Mouse (Mus musculus) MEL (cell line): ENCODE data around the gene Anapc5. TPM values are rescaled to one million over a fixed set of nuclear protein-coding genes. Genes with fewer than 3 reads are reported as not detected.
A peak's percentile ranks its signal among the peaks of the same experiment; 100 is the strongest.

ENCODE experiments used
- DNase-seq: peaks from one replicate; pipeline ENCODE4 v3.0.0; 2011; ENCODE audit warnings: low read depth, low spot score
- H3K27ac ChIP-seq: 2 replicates; pipeline ENCODE4 v1.5.1; 2012; ENCODE audit warnings: low read depth, mild to moderate bottlenecking, control low read depth, low read length, moderate library complexity; ENCODE audit not compliant: control insufficient read depth
- H3K27me3 ChIP-seq, 2 experiments: fragments of 150-350 bp in 1 of 2; sonication (generic) in 1 of 2; 2 replicates each; pipeline ENCODE4 v1.6.1; 2012; ENCODE audit warnings: low read length in 2 of 2, mild to moderate bottlenecking in 2 of 2, improper control_type of control experiment in 1 of 2, moderate library complexity in 1 of 2; ENCODE audit not compliant: insufficient read depth in 2 of 2, control insufficient read depth in 1 of 2
- H3K36me3 ChIP-seq, 2 experiments: 2 replicates each; pipeline ENCODE4 v1.6.1; 2012 to 2014; ENCODE audit warnings: low read length in 2 of 2, improper control_type of control experiment in 1 of 2, inconsistent platforms in 1 of 2, mild to moderate bottlenecking in 1 of 2; ENCODE audit not compliant: insufficient read depth in 2 of 2, control insufficient read depth in 1 of 2
- H3K4me1 ChIP-seq, 2 experiments: fragments of 150-350 bp in 1 of 2; sonication (generic) in 1 of 2; 2 replicates each; pipeline ENCODE4 v1.6.1; 2012; ENCODE audit warnings: low read length in 2 of 2, improper control_type of control experiment in 1 of 2, mild to moderate bottlenecking in 1 of 2; ENCODE audit not compliant: insufficient read depth in 2 of 2, control insufficient read depth in 1 of 2
- H3K4me3 ChIP-seq, 2 experiments: fragments of 150-350 bp in 1 of 2; sonication (generic) in 1 of 2; 2 replicates each; pipeline ENCODE4 v1.5.1; 2012; ENCODE audit warnings: low read depth in 2 of 2, low read length in 2 of 2, mild to moderate bottlenecking in 2 of 2, moderate library complexity in 2 of 2, control low read depth in 1 of 2, improper control_type of control experiment in 1 of 2; ENCODE audit not compliant: control insufficient read depth in 1 of 2, insufficient read depth in 1 of 2
- H3K79me2 ChIP-seq: 2 replicates; pipeline ENCODE4 v1.6.1; 2012; ENCODE audit warnings: mild to moderate bottlenecking, low read length, moderate library complexity; ENCODE audit not compliant: control insufficient read depth, poor library complexity, insufficient read depth
- H3K9ac ChIP-seq: 2 replicates; pipeline ENCODE4 v1.6.1; 2012; ENCODE audit warnings: low read depth, mild to moderate bottlenecking, control low read depth, low read length, moderate library complexity; ENCODE audit not compliant: control insufficient read depth, poor library complexity, severe bottlenecking
- H3K9me3 ChIP-seq: fragments of 150-350 bp; sonication (generic); replicated peaks from 2 replicates; pipeline ENCODE4 v1.6.1; 2012; ENCODE audit warnings: mild to moderate bottlenecking, low read length, improper control_type of control experiment, moderate library complexity; ENCODE audit not compliant: insufficient read depth
- BHLHE40 ChIP-seq: IDR thresholded peaks from 2 replicates; pipeline ENCODE4 v1.6.1; 2012; ENCODE audit warnings: low read depth, mild to moderate bottlenecking, inconsistent platforms, low read length, improper control_type of control experiment, borderline replicate concordance
- CHD2 ChIP-seq: IDR thresholded peaks from 2 replicates; pipeline ENCODE4 v1.6.1; 2011; ENCODE audit warnings: low read length, improper control_type of control experiment
- CTCF ChIP-seq, 3 experiments: IDR thresholded peaks in 2 of 3; conservative IDR thresholded peaks in 1 of 3; 2 replicates each; pipeline ENCODE4 v1.5.1; 2011 to 2012; ENCODE audit warnings: low read length in 3 of 3, low read depth in 2 of 3, mild to moderate bottlenecking in 2 of 3, improper control_type of control experiment in 1 of 3, inconsistent platforms in 1 of 3, mixed read lengths in 1 of 3, moderate library complexity in 1 of 3; ENCODE audit not compliant: control insufficient read depth in 1 of 3, insufficient read depth in 1 of 3, poor library complexity in 1 of 3, severe bottlenecking in 1 of 3
- E2F4 ChIP-seq: IDR thresholded peaks from 2 replicates; pipeline ENCODE4 v1.6.1; 2011; ENCODE audit warnings: low read depth, low read length, improper control_type of control experiment, borderline replicate concordance
- ELF1 ChIP-seq: IDR thresholded peaks from 2 replicates; pipeline ENCODE4 v1.6.1; 2014; ENCODE audit warnings: low read depth, mild to moderate bottlenecking, inconsistent platforms, low read length, improper control_type of control experiment, moderate library complexity
- EP300 ChIP-seq, 2 experiments: IDR thresholded peaks; 2 replicates each; pipeline ENCODE4 v1.6.1; 2011; ENCODE audit warnings: improper control_type of control experiment in 2 of 2, low read length in 2 of 2, low read depth in 1 of 2, mild to moderate bottlenecking in 1 of 2
- ETS1 ChIP-seq: IDR thresholded peaks from 2 replicates; pipeline ENCODE4 v1.6.1; 2012; ENCODE audit warnings: low read depth, mild to moderate bottlenecking, inconsistent platforms, low read length, improper control_type of control experiment, moderate library complexity
- GATA1 ChIP-seq: IDR thresholded peaks from 2 replicates; pipeline ENCODE4 v1.6.1; 2011; ENCODE audit warnings: low read depth, low read length, improper control_type of control experiment
- KAT2A ChIP-seq: conservative IDR thresholded peaks from 2 replicates; pipeline ENCODE4 v1.6.1; 2012; ENCODE audit warnings: low read depth, low read length, improper control_type of control experiment, inconsistent platforms
- MAX ChIP-seq: IDR thresholded peaks from 2 replicates; pipeline ENCODE4 v1.6.1; 2011; ENCODE audit warnings: low read length, improper control_type of control experiment
- MXI1 ChIP-seq: IDR thresholded peaks from 2 replicates; pipeline ENCODE4 v1.6.1; 2011; ENCODE audit warnings: mild to moderate bottlenecking, low read depth, low read length, improper control_type of control experiment
- MYB ChIP-seq: IDR thresholded peaks from 2 replicates; pipeline ENCODE4 v1.6.1; 2011; ENCODE audit warnings: mild to moderate bottlenecking, low read depth, low read length, improper control_type of control experiment
- MYC ChIP-seq: IDR thresholded peaks from 2 replicates; pipeline ENCODE4 v1.6.1; 2011; ENCODE audit warnings: low read depth, mild to moderate bottlenecking, low read length, improper control_type of control experiment, moderate library complexity
- NELFE ChIP-seq: IDR thresholded peaks from 2 replicates; pipeline ENCODE4 v1.6.1; 2011; ENCODE audit warnings: low read depth, low read length, improper control_type of control experiment
- POLR2A ChIP-seq, 2 experiments: IDR thresholded peaks; 2 replicates each; pipeline ENCODE4 v1.6.1; 2011 to 2012; ENCODE audit warnings: low read length in 2 of 2, mild to moderate bottlenecking in 2 of 2, control low read depth in 1 of 2, improper control_type of control experiment in 1 of 2, low read depth in 1 of 2, moderate library complexity in 1 of 2; ENCODE audit not compliant: control insufficient read depth in 1 of 2, insufficient read depth in 1 of 2, poor library complexity in 1 of 2
- POLR2AphosphoS2 ChIP-seq: IDR thresholded peaks from 2 replicates; pipeline ENCODE4 v1.6.1; 2011; ENCODE audit warnings: low read length, improper control_type of control experiment
- RAD21 ChIP-seq: IDR thresholded peaks from 2 replicates; pipeline ENCODE4 v1.6.1; 2011; ENCODE audit warnings: mild to moderate bottlenecking, low read depth, low read length, improper control_type of control experiment
- SIN3A ChIP-seq: IDR thresholded peaks from 2 replicates; pipeline ENCODE4 v1.6.1; 2012; ENCODE audit warnings: low read length, improper control_type of control experiment, inconsistent platforms
- SMC3 ChIP-seq: IDR thresholded peaks from 2 replicates; pipeline ENCODE4 v1.6.1; 2011; ENCODE audit warnings: low read depth, low read length, improper control_type of control experiment
- TAL1 ChIP-seq: IDR thresholded peaks from 2 replicates; pipeline ENCODE4 v1.6.1; 2012; ENCODE audit warnings: mild to moderate bottlenecking, inconsistent platforms, low read length, moderate library complexity, mixed read lengths
- TBP ChIP-seq: IDR thresholded peaks from 2 replicates; pipeline ENCODE4 v1.8.0; 2011; ENCODE audit warnings: low read depth, low read length, improper control_type of control experiment
- TCF12 ChIP-seq: IDR thresholded peaks from 2 replicates; pipeline ENCODE4 v1.6.1; 2014; ENCODE audit warnings: low read depth, mild to moderate bottlenecking, inconsistent platforms, low read length, improper control_type of control experiment, moderate library complexity
- UBTF ChIP-seq: IDR thresholded peaks from 2 replicates; pipeline ENCODE4 v1.6.1; 2012; ENCODE audit warnings: low read depth, mild to moderate bottlenecking, inconsistent platforms, low read length, improper control_type of control experiment, moderate library complexity, borderline replicate concordance; ENCODE audit not compliant: insufficient read depth
- USF1 ChIP-seq: IDR thresholded peaks from 2 replicates; pipeline ENCODE4 v1.6.1; 2014; ENCODE audit warnings: low read depth, mild to moderate bottlenecking, inconsistent platforms, low read length, improper control_type of control experiment, moderate library complexity
- USF2 ChIP-seq, 2 experiments: IDR thresholded peaks; 2 replicates each; pipeline ENCODE4 v1.6.1; 2011 to 2012; ENCODE audit warnings: improper control_type of control experiment in 2 of 2, low read length in 2 of 2, borderline replicate concordance in 1 of 2, inconsistent platforms in 1 of 2, low read depth in 1 of 2, mild to moderate bottlenecking in 1 of 2; ENCODE audit not compliant: insufficient read depth in 1 of 2
- ZKSCAN1 ChIP-seq: IDR thresholded peaks from 2 replicates; pipeline ENCODE4 v1.6.1; 2012; ENCODE audit warnings: low read depth, mild to moderate bottlenecking, inconsistent platforms, low read length, improper control_type of control experiment, moderate library complexity
- ZMIZ1 ChIP-seq: IDR thresholded peaks from 2 replicates; pipeline ENCODE4 v1.6.1; 2012; ENCODE audit warnings: low read depth, mild to moderate bottlenecking, inconsistent platforms, low read length, improper control_type of control experiment, moderate library complexity
- ZNF384 ChIP-seq: IDR thresholded peaks from 2 replicates; pipeline ENCODE4 v1.6.1; 2012; ENCODE audit warnings: low read depth, mild to moderate bottlenecking, inconsistent platforms, low read length, improper control_type of control experiment
- polyA plus RNA-seq, 2 experiments: library from polyadenylated mRNA; stranded (reverse) in 1 of 2; unstranded in 1 of 2; fragments of >175 nt in 1 of 2; fragments of >200 nt in 1 of 2; gene quantifications; 2 replicates each; pipeline versions ENCODE4 v1.2.1 to v1.2.4; 2012; ENCODE audit warnings: low replicate concordance in 2 of 2, low read depth in 1 of 2; ENCODE audit not compliant: insufficient read length in 2 of 2, insufficient read depth in 1 of 2, missing spikeins in 1 of 2
- total RNA-seq: library from RNA; depleted of rRNA; stranded (reverse); fragments of 300-350 nt; gene quantifications from 2 replicates; pipeline ENCODE4 v1.2.3, GENCODE M21; 2012

Anapc5 gene
- total and polyA plus RNA-seq, 3 experiments, result 244 to 390 TPM; not detected in 1

DNA sequence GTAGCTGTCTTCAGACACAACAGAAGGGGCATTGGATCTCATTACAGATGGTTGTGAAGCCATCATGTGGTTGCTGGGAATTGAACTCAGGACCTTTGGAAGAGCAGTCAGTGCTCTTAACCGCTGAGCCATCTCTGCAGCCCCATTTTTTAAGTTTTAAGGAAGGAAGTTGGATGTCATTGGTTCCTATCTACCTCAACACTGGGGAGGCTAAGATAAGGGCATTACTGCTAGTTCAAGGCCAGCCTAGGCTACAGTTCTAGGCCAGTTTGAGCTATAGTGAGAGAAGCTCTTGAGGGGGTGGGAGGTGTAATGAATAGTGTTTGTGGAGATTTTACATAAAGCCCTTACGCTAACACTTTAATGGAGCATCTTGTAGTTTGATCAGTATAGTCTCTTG lies 41.9 kb upstream of the Anapc5 start:
- Histone ChIP-seq H3K4me3 (no peak overlapping the region), H3K36me3 (peaks cover 9 to 10% of the 10 kb centered on the region in 2 experiments), H3K4me1 (peaks cover 0 to 8% of the 10 kb centered on the region in 2 experiments; a peak in 1 of 4 replicates), H3K9me3 (no peaks in the 10 kb centered on the region), H3K9ac (no peak overlapping the region), H3K27me3 (no peaks in the 10 kb centered on the region), H3K79me2 (no peaks in the 10 kb centered on the region), H3K27ac (peak overlapping the region; percentile 2; the same call in 1 of the 2 replicates)
- TF ChIP-seq GATA1 (peak; percentile 81), BHLHE40 (no peak), USF2 (IDR thresholded peaks at IDR 0.05; ENCODE audit: borderline replicate concordance in 1 of 2, insufficient read depth in 1 of 2, low read depth in 1 of 2, low read length in 2 of 2) (no peak), EP300 (IDR thresholded peaks at IDR 0.05; ENCODE audit: low read depth in 1 of 2, low read length in 2 of 2) (peak; percentile 24 to 55; a peak in 2 of 4 replicates), NELFE (no peak), UBTF (no peak), POLR2AphosphoS2 (no peak), RAD21 (no peak), TCF12 (0 out of 2 replicates have a peak, but pooled peaks have one; percentile 38), MYB (no peak), CTCF (IDR thresholded peaks at IDR 0.05 in 2 of 3, conservative IDR thresholded peaks at IDR 0.05 in 1 of 3; ENCODE audit: control insufficient read depth in 1 of 3, insufficient read depth in 1 of 3, low read depth in 2 of 3, low read length in 3 of 3, poor library complexity in 1 of 3, severe bottlenecking in 1 of 3) (no peak), KAT2A (no peak), USF1 (no peak), CHD2 (no peak), ETS1 (0 out of 2 replicates have a peak, but pooled peaks have one; percentile 49), ZKSCAN1 (no peak), TBP (peak; percentile 99), ZMIZ1 (no peak), MYC (no peak), TAL1 (peak; percentile 10; the same call in 1 of the 2 replicates), MAX (no peak)
- DNase-seq, result peak; percentile 80

DNA sequence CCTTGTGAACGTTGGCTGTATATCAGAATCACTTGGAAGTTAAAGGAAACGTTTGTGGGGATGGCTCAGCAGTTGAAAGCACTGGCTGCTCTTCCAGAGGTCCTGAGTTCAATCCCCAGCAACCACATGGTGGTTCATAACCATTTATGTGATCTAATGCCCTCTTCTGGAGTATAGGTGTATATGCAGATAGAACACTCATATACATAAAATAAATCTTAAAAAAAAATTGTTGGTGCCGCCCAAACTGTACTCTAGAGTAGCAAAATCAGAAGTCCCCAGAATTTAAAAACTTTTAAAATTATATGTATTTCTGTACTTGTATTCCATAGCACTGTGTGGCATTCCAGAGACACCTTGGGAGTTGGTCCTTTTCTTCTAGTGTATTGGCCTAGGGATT lies 34.7 kb upstream of the Anapc5 start:
- peaks cover 0 to 12% of the 10 kb centered on the region in 2 experiments; a peak in 2 of 4 replicates for H3K36me3 ChIP-seq
- H3K4me3 ChIP-seq, result no peak overlapping the region
- no peaks in the 10 kb centered on the region for H3K9me3 ChIP-seq
- DNase-seq, result peak; percentile 31
- TF ChIP-seq UBTF, result no peak
- TF ChIP-seq MXI1, result no peak
- peak; percentile 29; the same call in 1 of the 2 replicates for TF ChIP-seq SMC3
- TF ChIP-seq RAD21, result peak; percentile 31
- TF ChIP-seq ZNF384, result peak; percentile 39; the same call in 1 of the 2 replicates
- TF ChIP-seq USF2 (IDR thresholded peaks at IDR 0.05; ENCODE audit: borderline replicate concordance in 1 of 2, insufficient read depth in 1 of 2, low read depth in 1 of 2, low read length in 2 of 2), result no peak
- TF ChIP-seq MYC, result peak; percentile 66; the same call in 1 of the 2 replicates
- TF ChIP-seq TAL1, result no peak
- TF ChIP-seq SIN3A, result no peak
- no peak for TF ChIP-seq ELF1
- TF ChIP-seq KAT2A, result no peak
- TF ChIP-seq CTCF (IDR thresholded peaks at IDR 0.05 in 2 of 3, conservative IDR thresholded peaks at IDR 0.05 in 1 of 3; ENCODE audit: control insufficient read depth in 1 of 3, insufficient read depth in 1 of 3, low read depth in 2 of 3, low read length in 3 of 3, poor library complexity in 1 of 3, severe bottlenecking in 1 of 3), result peak in 1 of 3 experiments; percentile 43; a peak in 2 of 6 replicates
- TF ChIP-seq E2F4, result no peak
- TF ChIP-seq POLR2A (IDR thresholded peaks at IDR 0.05; ENCODE audit: control insufficient read depth in 1 of 2, insufficient read depth in 1 of 2, low read depth in 1 of 2, low read length in 2 of 2, poor library complexity in 1 of 2), result no peak
- TF ChIP-seq, all 39 proteins: peak for 5
- H3K9ac ChIP-seq, result no peak overlapping the region
- peaks cover 3 to 8% of the 10 kb centered on the region in 2 experiments; a peak in 3 of 4 replicates for H3K4me1 ChIP-seq
- no peak overlapping the region for H3K27ac ChIP-seq
- peaks cover 7% of the 10 kb centered on the region for H3K79me2 ChIP-seq
- no peaks in the 10 kb centered on the region for H3K27me3 ChIP-seq
